Mouse (Mus musculus): ENCODE results near the gene Rbm19. TPM values are rescaled to one million over a fixed set of nuclear protein-coding genes. Genes with fewer than 3 reads are reported as not detected.
A peak's percentile ranks its signal among the peaks of the same experiment; 100 is the strongest.

The Rbm19 gene
- total RNA-seq, 1 experiment from 2014 or later, result 24.2 TPM

- ATAC-seq (replicated peaks; ENCODE audit: low read depth, poor library complexity, severe bottlenecking), result no peak
Observed at GRCm38 (mm10) chr5:120131600-120131999, 15.3 kb downstream of the Rbm19 start.

GRCm38 (mm10) chr5:120134000-120134399 lies 17.7 kb downstream of the Rbm19 start:
- peak; percentile 44 for ATAC-seq (replicated peaks; ENCODE audit: low read depth, poor library complexity, severe bottlenecking)

- ATAC-seq (replicated peaks; ENCODE audit: low read depth, poor library complexity, severe bottlenecking), result no peak
Observed at GRCm38 (mm10) chr5:120135337-120135736, 19.1 kb downstream of the Rbm19 start.

GRCm38 (mm10) chr5:120135823-120136222 lies 19.6 kb downstream of the Rbm19 start:
- peak; percentile 14 for ATAC-seq (replicated peaks; ENCODE audit: low read depth, poor library complexity, severe bottlenecking)

- peak; percentile 64 for ATAC-seq (replicated peaks; ENCODE audit: low read depth, poor library complexity, severe bottlenecking)
Observed at GRCm38 (mm10) chr5:120136236-120136675, 20.0 kb downstream of the Rbm19 start.

- ATAC-seq (replicated peaks; ENCODE audit: low read depth, poor library complexity, severe bottlenecking), result no peak
Observed at GRCm38 (mm10) chr5:120137038-120137437, 20.8 kb downstream of the Rbm19 start.

- ATAC-seq (replicated peaks; ENCODE audit: low read depth, poor library complexity, severe bottlenecking), result peak; percentile 33
Observed at GRCm38 (mm10) chr5:120137846-120138245, 21.6 kb downstream of the Rbm19 start.

- ATAC-seq (replicated peaks; ENCODE audit: low read depth, poor library complexity, severe bottlenecking), result no peak
Observed at GRCm38 (mm10) chr5:120138406-120138805, 22.1 kb downstream of the Rbm19 start.

- ATAC-seq (replicated peaks; ENCODE audit: low read depth, poor library complexity, severe bottlenecking), result no peak
Observed at GRCm38 (mm10) chr5:120139224-120139623, 23.0 kb downstream of the Rbm19 start.

GRCm38 (mm10) chr5:120143941-120144340 lies 27.7 kb downstream of the Rbm19 start:
- no peak for ATAC-seq (replicated peaks; ENCODE audit: low read depth, poor library complexity, severe bottlenecking)

- no peak for ATAC-seq (replicated peaks; ENCODE audit: low read depth, poor library complexity, severe bottlenecking)
Observed at GRCm38 (mm10) chr5:120145371-120146050, 29.2 kb downstream of the Rbm19 start.

GRCm38 (mm10) chr5:120146051-120146385 lies 29.8 kb downstream of the Rbm19 start:
- no peak for ATAC-seq (replicated peaks; ENCODE audit: low read depth, poor library complexity, severe bottlenecking)

- no peak for ATAC-seq (replicated peaks; ENCODE audit: low read depth, poor library complexity, severe bottlenecking)
Observed at GRCm38 (mm10) chr5:120146909-120147308, 30.6 kb downstream of the Rbm19 start.

- ATAC-seq (replicated peaks; ENCODE audit: low read depth, poor library complexity, severe bottlenecking), result no peak
Observed at GRCm38 (mm10) chr5:120148246-120148645, 32.0 kb downstream of the Rbm19 start.

- ATAC-seq (replicated peaks; ENCODE audit: low read depth, poor library complexity, severe bottlenecking), result no peak
Observed at GRCm38 (mm10) chr5:120151145-120151544, 34.9 kb downstream of the Rbm19 start.

GRCm38 (mm10) chr5:120153140-120153539 lies 36.9 kb downstream of the Rbm19 start:
- no peak for ATAC-seq (replicated peaks; ENCODE audit: low read depth, poor library complexity, severe bottlenecking)

- ATAC-seq (replicated peaks; ENCODE audit: low read depth, poor library complexity, severe bottlenecking), result no peak
Observed at GRCm38 (mm10) chr5:120155672-120156071, 39.4 kb downstream of the Rbm19 start.

GRCm38 (mm10) chr5:120156166-120156909 lies 40.1 kb downstream of the Rbm19 start:
- no peak for ATAC-seq (replicated peaks; ENCODE audit: low read depth, poor library complexity, severe bottlenecking)

- no peak for ATAC-seq (replicated peaks; ENCODE audit: low read depth, poor library complexity, severe bottlenecking)
Observed at GRCm38 (mm10) chr5:120157115-120157514, 40.9 kb downstream of the Rbm19 start.

GRCm38 (mm10) chr5:120158476-120158875 lies 42.2 kb downstream of the Rbm19 start:
- no peak for ATAC-seq (replicated peaks; ENCODE audit: low read depth, poor library complexity, severe bottlenecking)

- 0 out of 2 replicates have a peak, but pooled peaks have one; percentile 33 for ATAC-seq (replicated peaks; ENCODE audit: low read depth, poor library complexity, severe bottlenecking)
Observed at GRCm38 (mm10) chr5:120160923-120161658, 44.8 kb downstream of the Rbm19 start.
